20 mouse cellular contexts compared by ENCODE assay signal in the genomic region with DNA sequence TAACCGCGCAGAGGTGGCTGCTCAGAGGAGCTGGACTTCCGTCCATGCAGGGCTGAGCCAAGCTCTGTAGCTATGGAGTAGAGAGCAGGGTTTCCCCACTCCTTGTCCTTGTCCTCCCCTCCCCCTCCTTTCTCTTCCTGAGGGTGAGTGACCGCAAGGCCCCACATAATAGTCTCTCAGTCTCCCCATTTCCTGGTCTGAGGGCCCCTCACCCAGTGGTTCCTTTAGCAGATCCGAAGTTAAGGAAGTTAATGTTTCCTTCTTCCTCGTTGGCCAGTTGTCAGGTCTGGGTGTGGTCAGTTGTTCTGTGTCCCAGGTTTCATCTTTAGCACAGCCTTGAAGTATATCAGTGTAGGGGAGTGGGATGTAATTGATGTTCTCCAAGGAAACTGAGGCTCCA. TPM values are rescaled to one million over a fixed set of nuclear protein-coding genes. Genes with fewer than 3 reads are reported as not detected.
DNase-seq lines count a peak whose midpoint lies in the region; ATAC-seq and TF ChIP-seq lines count a peak whose summit lies in the region.
"Had no signal": no experiment of that assay in that cellular context is flagged by ENCODE, and none has a peak within 500 bp of the region (broad histone marks: within the 10 kb centered on the region; RNA-seq: fewer than 3 reads in every experiment).

No protein-coding gene starts in this region.

- no peak for ATAC-seq in liver, embryonic 11.5 days (replicated peaks; ENCODE audit: low FRiP score)
- ATAC-seq in liver, embryonic 12.5 days = no peak; the same call in 1 of the 2 replicates
- ATAC-seq in common myeloid progenitor, adult 5-6 weeks (replicated peaks; ENCODE audit: low read depth, poor library complexity, severe bottlenecking) = peak; percentile 51
- 0 out of 2 replicates have a peak, but pooled peaks have one; percentile 29 for ATAC-seq in liver, embryonic 14.5 days (ENCODE audit: insufficient read depth)
- ATAC-seq in stomach, postnatal 0 days (ENCODE audit: low FRiP score, low TSS enrichment) = peak; percentile 50
- ATAC-seq: forebrain, embryonic 13.5 days; hindbrain, embryonic 16.5 days had no signal

- no peaks in the 10 kb centered on the region for H3K27me3 ChIP-seq in liver, embryonic 11.5 days (replicated peaks; ENCODE audit: control insufficient read depth, insufficient read depth, low read length)
- no peaks in the 10 kb centered on the region for H3K27me3 ChIP-seq in liver, embryonic 12.5 days (replicated peaks)
- H3K27me3 ChIP-seq in liver, embryonic 14.5 days (ENCODE audit: control insufficient read depth, insufficient read depth, low read length) = no peaks in the 10 kb centered on the region
- no peaks in the 10 kb centered on the region for H3K27me3 ChIP-seq in stomach, postnatal 0 days (ENCODE audit: control insufficient read depth, insufficient read depth, low read length)
- H3K27me3 ChIP-seq: forebrain, embryonic 13.5 days; lung, embryonic 15.5 days had no signal

- no peak for TF ChIP-seq EP300 in liver, embryonic 14.5 days (IDR thresholded peaks at IDR 0.05; ENCODE audit: low read depth)
- no peak for TF ChIP-seq EP300 in stomach, postnatal 0 days (optimal IDR thresholded peaks at IDR 0.05)

- DNase-seq in liver, embryonic 11.5 days (ENCODE audit: low spot score) = peak; percentile 28
- DNase-seq in liver, embryonic 14.5 days (ENCODE audit: low read depth in 3 of 3, low spot score in 3 of 3) = no peak
- DNase-seq in stomach, postnatal 0 days (ENCODE audit: low spot score) = no peak
- DNase-seq in gastrocnemius, postnatal 36 days = no peak
- DNase-seq in urinary bladder, postnatal 25 days (ENCODE audit: low spot score) = no peak
- DNase-seq: adrenal gland, postnatal 10 days; cerebellum, adult 9-10 months; embryo, embryonic 11 days; heart, postnatal 36 days; layer of hippocampus, adult 9-11 months; right cerebral cortex, postnatal 25 days; thymus, adult 2 months had no signal

- no peak overlapping the region for H3K4me2 ChIP-seq in liver, embryonic 11.5 days
- no peak overlapping the region for H3K4me2 ChIP-seq in liver, embryonic 12.5 days
- H3K4me2 ChIP-seq in liver, embryonic 14.5 days (ENCODE audit: low read depth) = no peak overlapping the region
- no peak overlapping the region for H3K4me2 ChIP-seq in stomach, postnatal 0 days (replicated peaks; ENCODE audit: low read depth)
- H3K4me2 ChIP-seq: forebrain, embryonic 13.5 days; heart, embryonic 11.5 days; lung, embryonic 15.5 days had no signal

- H3K4me1 ChIP-seq in liver, embryonic 11.5 days (replicated peaks; ENCODE audit: control insufficient read depth, insufficient read depth, low read length) = peaks cover 7% of the 10 kb centered on the region
- H3K4me1 ChIP-seq in liver, embryonic 12.5 days = peaks cover 24% of the 10 kb centered on the region
- H3K4me1 ChIP-seq in liver, embryonic 14.5 days (replicated peaks; ENCODE audit: control insufficient read depth in 2 of 2, insufficient read depth in 2 of 2, low read length in 1 of 2) = no peaks in the 10 kb centered on the region
- H3K4me1 ChIP-seq in stomach, postnatal 0 days (replicated peaks; ENCODE audit: control insufficient read depth, insufficient read depth) = no peaks in the 10 kb centered on the region
- H3K4me1 ChIP-seq: forebrain, embryonic 13.5 days; midbrain, embryonic 10.5 days had no signal

- intact Hi-C loops in gastrocnemius, postnatal 36 days (cut with DNase I) = no loop called here

- H3K9ac ChIP-seq in liver, embryonic 11.5 days (ENCODE audit: low read depth, low read length) = no peak overlapping the region
- H3K9ac ChIP-seq in liver, embryonic 12.5 days = no peak overlapping the region
- no peak overlapping the region for H3K9ac ChIP-seq in liver, embryonic 14.5 days (replicated peaks)
- H3K9ac ChIP-seq in stomach, postnatal 0 days (ENCODE audit: low read length) = no peak overlapping the region
- H3K9ac ChIP-seq: forebrain, embryonic 13.5 days; lung, embryonic 15.5 days had no signal

- no peak overlapping the region for H3K4me3 ChIP-seq in liver, embryonic 11.5 days (ENCODE audit: low read depth, low read length)
- H3K4me3 ChIP-seq in liver, embryonic 12.5 days = no peak overlapping the region
- H3K4me3 ChIP-seq in liver, embryonic 14.5 days (ENCODE audit: insufficient read depth in 1 of 2, low read depth in 2 of 2, low read length in 2 of 2) = no peak overlapping the region
- no peak overlapping the region for H3K4me3 ChIP-seq in stomach, postnatal 0 days (ENCODE audit: low read depth, low read length)
- H3K4me3 ChIP-seq: forebrain, embryonic 13.5 days; lung, embryonic 15.5 days; midbrain, embryonic 10.5 days; myocyte had no signal

- WGBS in liver, embryonic 11.5 days = 51% methylated on average over 6 of the region's 6 CpGs
- 26% methylated on average over 6 of the region's 6 CpGs for WGBS in liver, embryonic 12.5 days (ENCODE audit: insufficient replicate concordance)
- 21% methylated on average over 6 of the region's 6 CpGs for WGBS in liver, embryonic 14.5 days (ENCODE audit: insufficient replicate concordance)
- WGBS in stomach, postnatal 0 days = 63% methylated on average over 6 of the region's 6 CpGs

- H3K27ac ChIP-seq in liver, embryonic 11.5 days (ENCODE audit: low read depth, low read length) = no peak overlapping the region
- H3K27ac ChIP-seq in liver, embryonic 12.5 days = no peak overlapping the region
- no peak overlapping the region for H3K27ac ChIP-seq in liver, embryonic 14.5 days
- H3K27ac ChIP-seq in stomach, postnatal 0 days (replicated peaks) = no peak overlapping the region
- H3K27ac ChIP-seq: forebrain, embryonic 13.5 days; lung, embryonic 15.5 days; midbrain, embryonic 10.5 days had no signal

- TF ChIP-seq CTCF in liver, embryonic 14.5 days (IDR thresholded peaks at IDR 0.05; ENCODE audit: low read depth) = no peak
- TF ChIP-seq CTCF in stomach, postnatal 0 days (IDR thresholded peaks at IDR 0.05; ENCODE audit: low read depth) = no peak

- H3K9me3 ChIP-seq in liver, embryonic 11.5 days (ENCODE audit: control insufficient read depth, low read length) = no peaks in the 10 kb centered on the region
- no peaks in the 10 kb centered on the region for H3K9me3 ChIP-seq in liver, embryonic 12.5 days (replicated peaks)
- H3K9me3 ChIP-seq in liver, embryonic 14.5 days (ENCODE audit: control insufficient read depth, low read length) = no peaks in the 10 kb centered on the region
- H3K9me3 ChIP-seq in stomach, postnatal 0 days (ENCODE audit: control insufficient read depth, low read length) = no peaks in the 10 kb centered on the region
- H3K9me3 ChIP-seq: forebrain, embryonic 13.5 days; lung, embryonic 15.5 days; midbrain, embryonic 10.5 days had no signal

- peaks cover 2% of the 10 kb centered on the region; the same call in 1 of the 2 replicates for H3K36me3 ChIP-seq in liver, embryonic 11.5 days (ENCODE audit: control insufficient read depth, insufficient read depth, low read length)
- peaks cover 17% of the 10 kb centered on the region; the same call in 1 of the 2 replicates for H3K36me3 ChIP-seq in liver, embryonic 12.5 days
- no peaks in the 10 kb centered on the region for H3K36me3 ChIP-seq in liver, embryonic 14.5 days (replicated peaks; ENCODE audit: control insufficient read depth, insufficient read depth, low read depth)
- H3K36me3 ChIP-seq in stomach, postnatal 0 days (ENCODE audit: control insufficient read depth, insufficient read depth, low read length) = 0 out of 2 replicates have a peak, but pooled peaks cover 2% of the 10 kb centered on the region

RNA-seq across cellular contexts. Expression of gene Rnf213, which starts 17.5 kb away (rescaled TPM):
- 7.6 and 8.0 TPM in 2 replicates for polyA plus RNA-seq in liver, embryonic 11.5 days (2014; fragmentation: Nextera tagmentation; extraction: Ambion mirVana)
- 4.0 and 4.6 TPM in 2 replicates for polyA plus RNA-seq in liver, embryonic 12.5 days (2016; fragmentation: Nextera tagmentation; extraction: Ambion mirVana)
- 74.5 and 78.2 TPM in 2 replicates for total RNA-seq in common myeloid progenitor, adult 5-6 weeks (2017)
- 5.4 and 6.5 TPM in 2 replicates for polyA plus RNA-seq in liver, embryonic 14.5 days (2012; rRNA removed)
- 4.9 and 5.8 TPM in 2 replicates for polyA plus RNA-seq in liver, embryonic 14.5 days (2014; fragmentation: Nextera tagmentation; extraction: Ambion mirVana)
- polyA plus RNA-seq in stomach, postnatal 0 days (2015; fragmentation: Nextera tagmentation; extraction: Ambion mirVana) = 4.4 and 5.5 TPM in 2 replicates
- 1 to 10 TPM; 4.6 to 4.9 TPM for total RNA-seq in gastrocnemius, postnatal 36 days (2021)

RNA-seq across cellular contexts. Expression of gene Slc26a11, which starts 20.1 kb away (rescaled TPM):
- polyA plus RNA-seq in liver, embryonic 11.5 days (2014; fragmentation: Nextera tagmentation; extraction: Ambion mirVana) = 4.3 and 5.1 TPM in 2 replicates
- polyA plus RNA-seq in liver, embryonic 12.5 days (2016; fragmentation: Nextera tagmentation; extraction: Ambion mirVana) = 2.6 and 2.9 TPM in 2 replicates
- 0.44 and 1.4 TPM in 2 replicates for total RNA-seq in common myeloid progenitor, adult 5-6 weeks (2017)
- polyA plus RNA-seq in liver, embryonic 14.5 days (2012; rRNA removed) = 1.2 TPM in 2 replicates
- 1.1 and 1.2 TPM in 2 replicates for polyA plus RNA-seq in liver, embryonic 14.5 days (2014; fragmentation: Nextera tagmentation; extraction: Ambion mirVana)
- 3.6 and 4.7 TPM in 2 replicates for polyA plus RNA-seq in stomach, postnatal 0 days (2015; fragmentation: Nextera tagmentation; extraction: Ambion mirVana)
- total RNA-seq in gastrocnemius, postnatal 36 days (2021) = 1 to 10 TPM; 3.0 to 3.2 TPM

RNA-seq across cellular contexts. Expression of gene Sgsh, which starts 20.1 kb away (rescaled TPM):
- polyA plus RNA-seq in liver, embryonic 11.5 days (2014; fragmentation: Nextera tagmentation; extraction: Ambion mirVana) = 4.4 and 5.8 TPM in 2 replicates
- 3.0 and 3.3 TPM in 2 replicates for polyA plus RNA-seq in liver, embryonic 12.5 days (2016; fragmentation: Nextera tagmentation; extraction: Ambion mirVana)
- total RNA-seq in common myeloid progenitor, adult 5-6 weeks (2017) = 4.3 and 6.7 TPM in 2 replicates
- polyA plus RNA-seq in liver, embryonic 14.5 days (2012; rRNA removed) = 1.2 and 1.3 TPM in 2 replicates
- 1.3 and 2.2 TPM in 2 replicates for polyA plus RNA-seq in liver, embryonic 14.5 days (2014; fragmentation: Nextera tagmentation; extraction: Ambion mirVana)
- 6.7 and 7.7 TPM in 2 replicates for polyA plus RNA-seq in stomach, postnatal 0 days (2015; fragmentation: Nextera tagmentation; extraction: Ambion mirVana)
- 1 to 10 TPM; 2.9 to 3.6 TPM for total RNA-seq in gastrocnemius, postnatal 36 days (2021)

Comparison
In these comparisons a context has a peak if more than half of its experiments do, and no peak if none do; other contexts are left out.
1. ATAC-seq: peak in common myeloid progenitor, adult 5-6 weeks (single experiment), liver, embryonic 14.5 days (single experiment) and stomach, postnatal 0 days (single experiment); none in liver, embryonic 11.5 days (single experiment) and liver, embryonic 12.5 days (single experiment).